Mouse (Mus musculus) liver, adult 2 months (tissue): Measurements from ENCODE around the gene Lcorl. TPM values are rescaled to one million over a fixed set of nuclear protein-coding genes. Genes with fewer than 3 reads are reported as not detected.

Experiments
- DNase-seq: peaks from one replicate; pipeline ENCODE4 v3.0.0-alpha.2; 2011; ENCODE audit warnings: low read depth, low spot score; ENCODE audit errors: extremely low read depth
- H3K27ac ChIP-seq: fragments of 200-500 bp; replicated peaks from 2 replicates; pipeline ENCODE4 v1.5.1; 2012; ENCODE audit warnings: low read depth, mild to moderate bottlenecking, control low read depth, inconsistent platforms, low read length; ENCODE audit not compliant: insufficient read depth
- H3K27me3 ChIP-seq: fragments of 200-500 bp; 2 replicates; pipeline ENCODE4 v1.6.1; 2012; ENCODE audit warnings: mild to moderate bottlenecking, moderate library complexity, low read length, inconsistent platforms; ENCODE audit not compliant: control insufficient read depth, insufficient read depth
- H3K36me3 ChIP-seq: fragments of 200-500 bp; 2 replicates; pipeline ENCODE4 v1.6.1; 2012; ENCODE audit warnings: low read length, inconsistent platforms; ENCODE audit not compliant: control insufficient read depth, insufficient read depth
- H3K4me1 ChIP-seq: fragments of 200-500 bp; 2 replicates; pipeline ENCODE4 v1.6.1; 2011; ENCODE audit warnings: low read length; ENCODE audit not compliant: control insufficient read depth, insufficient read depth
- H3K4me3 ChIP-seq: fragments of 200-500 bp; 2 replicates; pipeline ENCODE4 v1.5.1; 2011; ENCODE audit warnings: low read depth, mild to moderate bottlenecking, control low read depth, low read length, moderate library complexity; ENCODE audit not compliant: insufficient read depth
- H3K79me2 ChIP-seq: fragments of 200-500 bp; 2 replicates; pipeline ENCODE4 v1.6.1; 2012; ENCODE audit warnings: inconsistent platforms, mild to moderate bottlenecking, low read length, moderate library complexity; ENCODE audit not compliant: control insufficient read depth, insufficient read depth
- H3K9ac ChIP-seq: fragments of 200-500 bp; 2 replicates; pipeline ENCODE4 v1.6.1; 2012; ENCODE audit warnings: low read depth, mild to moderate bottlenecking, control low read depth, inconsistent platforms, low read length
- CTCF ChIP-seq: fragments of 200-500 bp; IDR thresholded peaks from 2 replicates; pipeline ENCODE4 v1.5.1; 2011; ENCODE audit warnings: low read depth, low read length, control low read depth
- POLR2A ChIP-seq: fragments of 200-500 bp; IDR thresholded peaks from 2 replicates; pipeline ENCODE4 v1.6.1; 2011; ENCODE audit warnings: low read length, control low read depth; ENCODE audit not compliant: insufficient read depth; ENCODE audit errors: extremely low read depth
- WGBS: fragments of 180-500 bp; shearing (Covaris S2); methylation state at CpG from one replicate; pipeline ENCODE4 v1.1.7; 2018; 5-methylcytosine and 5-hydroxymethylcytosine counted together
- polyA plus RNA-seq: library from polyadenylated mRNA; depleted of rRNA; stranded (reverse); fragments of >200 nt; gene quantifications from 2 replicates; pipeline ENCODE4 v1.2.3, GENCODE M21; 2012
- total RNA-seq: library from RNA; depleted of rRNA; stranded (reverse); fragments of >200 nt; gene quantifications from 2 replicates; pipeline ENCODE4 v1.2.3, GENCODE M21; 2014

Gene Lcorl
- total and polyA plus RNA-seq, 2 experiments, result 4.3 to 11.5 TPM

GRCm38 (mm10) chr5:45691678-45692077, 165.7 kb downstream of the Lcorl start:
- no peak overlapping the region for H3K4me3 ChIP-seq
- TF ChIP-seq POLR2A (no peak), CTCF (no peak)
- no peaks in the 10 kb centered on the region for H3K27me3 ChIP-seq
- no peaks in the 10 kb centered on the region for H3K79me2 ChIP-seq
- H3K4me1 ChIP-seq, result no peaks in the 10 kb centered on the region
- no peaks in the 10 kb centered on the region for H3K36me3 ChIP-seq
- 92% methylated on average over 6 of the region's 6 CpGs for WGBS
- no peak overlapping the region for H3K27ac ChIP-seq
- no peak for DNase-seq
- H3K9ac ChIP-seq, result no peak overlapping the region

DNA sequence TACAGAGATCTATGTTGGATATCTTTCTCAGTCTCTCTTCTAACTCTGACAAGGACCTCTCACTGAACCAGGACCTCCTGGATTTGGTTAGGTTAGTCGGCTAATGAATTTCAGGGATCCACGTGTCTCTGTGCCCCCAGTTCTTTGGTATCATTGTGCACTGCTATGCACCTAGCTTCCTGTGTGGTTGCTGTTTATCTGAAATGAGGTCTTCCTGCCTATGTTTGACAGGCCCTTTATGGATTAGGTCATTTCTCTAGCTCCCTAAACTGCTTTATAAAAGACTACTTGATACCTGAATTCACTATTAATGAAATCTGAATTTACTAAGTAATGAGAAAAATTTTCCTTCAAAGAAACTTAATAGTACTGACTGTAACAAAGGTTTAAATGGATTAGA, 166.6 kb downstream of the Lcorl start:
- no peak overlapping the region for H3K27ac ChIP-seq
- no peak for DNase-seq
- WGBS, result 86% methylated on average over 2 of the region's 2 CpGs
- H3K36me3 ChIP-seq, result no peaks in the 10 kb centered on the region
- no peaks in the 10 kb centered on the region for H3K79me2 ChIP-seq
- TF ChIP-seq CTCF (no peak), POLR2A (no peak)
- no peaks in the 10 kb centered on the region for H3K4me1 ChIP-seq
- H3K9ac ChIP-seq, result no peak overlapping the region
- H3K27me3 ChIP-seq, result no peaks in the 10 kb centered on the region
- no peak overlapping the region for H3K4me3 ChIP-seq

- H3K27ac ChIP-seq, result no peak overlapping the region
- WGBS, result 86% methylated on average over 4 of the region's 4 CpGs
- H3K4me3 ChIP-seq, result no peak overlapping the region
- H3K36me3 ChIP-seq, result no peaks in the 10 kb centered on the region
- H3K27me3 ChIP-seq, result no peaks in the 10 kb centered on the region
- H3K9ac ChIP-seq, result no peak overlapping the region
- no peaks in the 10 kb centered on the region for H3K79me2 ChIP-seq
- no peak for DNase-seq
- no peaks in the 10 kb centered on the region for H3K4me1 ChIP-seq
- TF ChIP-seq CTCF, result no peak
- no peak for TF ChIP-seq POLR2A
Observed at GRCm38 (mm10) chr5:45689152-45689551, 168.3 kb downstream of the Lcorl start.

DNA sequence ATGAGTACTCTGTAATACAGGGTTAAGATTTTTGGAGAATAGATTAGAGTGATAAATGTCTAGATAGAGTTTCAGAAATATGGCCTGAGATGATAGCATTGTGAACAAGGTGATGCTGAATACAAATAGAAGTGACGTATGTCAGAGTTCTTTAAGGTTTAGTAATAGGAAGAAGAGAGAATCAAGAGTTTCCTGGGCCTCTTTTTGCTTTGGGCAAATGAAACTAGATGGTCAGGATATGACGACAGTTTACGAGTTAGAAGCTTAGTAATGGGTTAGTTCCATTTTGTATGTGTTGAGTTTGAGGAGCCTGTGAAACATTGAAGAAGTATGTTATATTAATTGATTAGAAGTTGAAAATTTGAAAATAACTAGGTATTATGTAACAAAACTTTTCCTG, 171.2 kb downstream of the Lcorl start:
- TF ChIP-seq CTCF, result no peak
- TF ChIP-seq POLR2A, result no peak
- Histone ChIP-seq H3K36me3 (no peaks in the 10 kb centered on the region), H3K9ac (no peak overlapping the region), H3K4me1 (no peaks in the 10 kb centered on the region), H3K27ac (no peak overlapping the region), H3K27me3 (no peaks in the 10 kb centered on the region), H3K79me2 (no peaks in the 10 kb centered on the region), H3K4me3 (no peak overlapping the region)
- DNase-seq, result no peak
- 97% methylated on average over 3 of the region's 3 CpGs for WGBS

- H3K79me2 ChIP-seq, result no peaks in the 10 kb centered on the region
- no peak overlapping the region for H3K4me3 ChIP-seq
- WGBS, result 95% methylated on average over 2 of the region's 2 CpGs
- TF ChIP-seq POLR2A, result no peak
- no peak for TF ChIP-seq CTCF
- H3K4me1 ChIP-seq, result no peaks in the 10 kb centered on the region
- no peaks in the 10 kb centered on the region for H3K27me3 ChIP-seq
- no peak overlapping the region for H3K9ac ChIP-seq
- H3K36me3 ChIP-seq, result no peaks in the 10 kb centered on the region
- H3K27ac ChIP-seq, result no peak overlapping the region
- no peak for DNase-seq
Observed at GRCm38 (mm10) chr5:45685243-45685642, 172.2 kb downstream of the Lcorl start.

DNA sequence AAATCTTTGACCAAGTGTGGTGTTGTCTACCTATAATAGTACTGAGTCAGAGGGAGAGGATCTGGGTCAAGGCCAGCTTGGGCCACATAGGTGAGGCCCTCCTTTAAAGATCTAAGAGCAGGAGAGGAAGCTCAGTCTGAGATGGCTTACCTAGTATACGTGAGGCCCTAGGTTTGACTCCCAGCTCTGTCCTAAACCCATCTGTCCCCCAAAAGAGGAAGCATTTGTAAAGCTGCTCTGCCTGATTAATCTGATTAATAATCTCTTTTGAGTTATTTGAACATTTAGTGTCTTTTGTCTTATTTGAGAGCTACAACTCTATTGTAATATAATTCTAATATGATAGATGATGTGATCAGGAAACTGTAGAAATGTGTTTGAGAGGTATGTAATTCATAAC, 174.0 kb downstream of the Lcorl start:
- Histone ChIP-seq H3K79me2 (no peaks in the 10 kb centered on the region), H3K36me3 (no peaks in the 10 kb centered on the region)
- WGBS, result 97% methylated on average over 1 of the region's 1 CpGs

More for the DNA sequence above, 174.0 kb downstream of the Lcorl start:
- no peak for DNase-seq
- H3K27me3 ChIP-seq, result no peaks in the 10 kb centered on the region
- TF ChIP-seq POLR2A, result no peak
- no peak for TF ChIP-seq CTCF
- no peak overlapping the region for H3K9ac ChIP-seq
- no peaks in the 10 kb centered on the region for H3K4me1 ChIP-seq
- H3K27ac ChIP-seq, result no peak overlapping the region
- H3K4me3 ChIP-seq, result no peak overlapping the region
